Mouse (Mus musculus) olfactory bulb, adult 2 months (tissue): ENCODE measurements around the gene Muc1. TPM values are rescaled to one million over a fixed set of nuclear protein-coding genes. Genes with fewer than 3 reads are reported as not detected.

Experiments
- H3K27ac ChIP-seq: fragments of 200-500 bp; 2 replicates; pipeline ENCODE4 v1.5.1; 2012; ENCODE audit warnings: low read depth, low read length; ENCODE audit not compliant: insufficient read depth
- H3K4me1 ChIP-seq: fragments of 200-500 bp; 2 replicates; pipeline ENCODE4 v1.6.1; 2012; ENCODE audit warnings: low read length; ENCODE audit not compliant: control insufficient read depth, insufficient read depth
- H3K4me3 ChIP-seq: fragments of 200-500 bp; 2 replicates; pipeline ENCODE4 v1.5.1; 2012; ENCODE audit warnings: mild to moderate bottlenecking, low read depth, low read length, moderate library complexity; ENCODE audit not compliant: insufficient read depth
- CTCF ChIP-seq: fragments of 200-500 bp; IDR thresholded peaks from 2 replicates; pipeline ENCODE4 v1.5.1; 2012; ENCODE audit warnings: low read depth, mild to moderate bottlenecking, low read length, moderate library complexity; ENCODE audit not compliant: insufficient read depth
- POLR2A ChIP-seq: fragments of 200-500 bp; IDR thresholded peaks from 2 replicates; pipeline ENCODE4 v1.6.1; 2012; ENCODE audit warnings: mild to moderate bottlenecking, low read depth, low read length, moderate library complexity; ENCODE audit not compliant: insufficient read depth
- WGBS: fragments of 180-500 bp; shearing (Covaris S2); methylation state at CpG from one replicate; pipeline ENCODE4 v1.1.7; 2018; 5-methylcytosine and 5-hydroxymethylcytosine counted together
- polyA plus RNA-seq: library from polyadenylated mRNA; stranded (reverse); fragments of >200 nt; gene quantifications from 2 replicates; pipeline ENCODE4 v1.2.4, GENCODE M21; 2012; ENCODE audit warnings: low replicate concordance; ENCODE audit not compliant: missing spikeins, insufficient read depth, insufficient read length

Muc1 gene
- polyA plus RNA-seq, 1 experiment = not detected

GRCm38 (mm10) chr3:89190436-89190835 is 38.4 kb upstream of the Muc1 start:
- 89% methylated on average over 8 of the region's 8 CpGs for WGBS
- Histone ChIP-seq H3K4me1 (peaks cover 11% of the 10 kb centered on the region), H3K27ac (no peak overlapping the region), H3K4me3 (no peak overlapping the region)
- TF ChIP-seq POLR2A = no peak
- no peak for TF ChIP-seq CTCF

- Histone ChIP-seq H3K4me1 (peaks cover 11% of the 10 kb centered on the region), H3K27ac (no peak overlapping the region), H3K4me3 (no peak overlapping the region)
- 88% methylated on average over 1 of the region's 1 CpGs for WGBS
- no peak for TF ChIP-seq CTCF
- no peak for TF ChIP-seq POLR2A
Observed at GRCm38 (mm10) chr3:89193351-89193750, 35.5 kb upstream of the Muc1 start.

- WGBS = 89% methylated on average over 2 of the region's 2 CpGs
- H3K4me1 ChIP-seq = peaks cover 6% of the 10 kb centered on the region
Observed at GRCm38 (mm10) chr3:89193853-89194252, 35.0 kb upstream of the Muc1 start.

GRCm38 (mm10) chr3:89195979-89196877 is 32.6 kb upstream of the Muc1 start:
- no peak for TF ChIP-seq CTCF
- TF ChIP-seq POLR2A = peak; percentile 48; the same call in 1 of the 2 replicates
- 5% methylated on average over 33 of the region's 33 CpGs for WGBS
- peaks cover 6% of the 10 kb centered on the region; the same call in 1 of the 2 replicates for H3K4me1 ChIP-seq
- H3K27ac ChIP-seq = peak overlapping the region; percentile 77
- peak overlapping the region; percentile 43 for H3K4me3 ChIP-seq

More at GRCm38 (mm10) chr3:89193853-89194252, 35.0 kb upstream of the Muc1 start:
- TF ChIP-seq CTCF (no peak), POLR2A (no peak)
- H3K4me3 ChIP-seq = no peak overlapping the region
- no peak overlapping the region for H3K27ac ChIP-seq

- Histone ChIP-seq H3K4me1 (peaks cover 6% of the 10 kb centered on the region; the same call in 1 of the 2 replicates), H3K27ac (no peak overlapping the region), H3K4me3 (no peak overlapping the region)
- no peak for TF ChIP-seq CTCF
- no peak for TF ChIP-seq POLR2A
- 75% methylated on average over 3 of the region's 3 CpGs for WGBS
Observed at GRCm38 (mm10) chr3:89199839-89200238, 29.0 kb upstream of the Muc1 start.

- TF ChIP-seq CTCF (no peak), POLR2A (no peak)
- Histone ChIP-seq H3K4me1 (no peaks in the 10 kb centered on the region), H3K27ac (no peak within 1 kb of the TSS), H3K4me3 (peak within 1 kb of the TSS; percentile 45)
- 21% methylated on average over 13 of the region's 13 CpGs for WGBS
Observed at GRCm38 (mm10) chr3:89202253-89203141, 26.4 kb upstream of the Muc1 start, which contains the start of gene Gba. TSS of gene Gba (plus strand) at chr3:89202928.

- TF ChIP-seq POLR2A = no peak
- no peak for TF ChIP-seq CTCF
- Histone ChIP-seq H3K27ac (no peak overlapping the region), H3K4me1 (no peaks in the 10 kb centered on the region), H3K4me3 (peak overlapping the region; percentile 45)
- 22% methylated on average over 5 of the region's 5 CpGs for WGBS
Observed at GRCm38 (mm10) chr3:89203142-89203514, 25.7 kb upstream of the Muc1 start.

- no peak for TF ChIP-seq CTCF
- no peak for TF ChIP-seq POLR2A
- Histone ChIP-seq H3K4me3 (no peak overlapping the region), H3K27ac (no peak overlapping the region), H3K4me1 (no peaks in the 10 kb centered on the region)
- WGBS = 90% methylated on average over 7 of the region's 7 CpGs
Observed at GRCm38 (mm10) chr3:89206079-89206478, 22.8 kb upstream of the Muc1 start.

- TF ChIP-seq POLR2A = no peak
- no peak for TF ChIP-seq CTCF
Observed at GRCm38 (mm10) chr3:89206695-89207094, 22.2 kb upstream of the Muc1 start.

More at GRCm38 (mm10) chr3:89206695-89207094, 22.2 kb upstream of the Muc1 start:
- Histone ChIP-seq H3K4me3 (no peak overlapping the region), H3K4me1 (no peaks in the 10 kb centered on the region), H3K27ac (no peak overlapping the region)
- WGBS = 82% methylated on average over 2 of the region's 2 CpGs
